Mouse (Mus musculus) olfactory bulb, adult 2 months (tissue): Measurements from ENCODE around the gene Smarcd2.

Experiments used
- CTCF ChIP-seq: fragments of 200-500 bp; IDR thresholded peaks from 2 replicates; pipeline ENCODE4 v1.5.1; 2012; ENCODE audit warnings: low read depth, mild to moderate bottlenecking, low read length, moderate library complexity; ENCODE audit not compliant: insufficient read depth
- POLR2A ChIP-seq: fragments of 200-500 bp; IDR thresholded peaks from 2 replicates; pipeline ENCODE4 v1.6.1; 2012; ENCODE audit warnings: mild to moderate bottlenecking, low read depth, low read length, moderate library complexity; ENCODE audit not compliant: insufficient read depth

- TF ChIP-seq POLR2A = no peak
- TF ChIP-seq CTCF = no peak
Measured at GRCm38 (mm10) chr11:106318406-106319366, 45.9 kb upstream of the Smarcd2 start.
